Mouse (Mus musculus) left cerebral cortex, postnatal 14 days (tissue): ENCODE results near the gene Samd1. TPM values are rescaled to one million over a fixed set of nuclear protein-coding genes. Genes with fewer than 3 reads are reported as not detected.
A peak's percentile ranks its signal among the peaks of the same experiment; 100 is the strongest.
"Not testable (repeated sequence)": the region's sequence is repeated elsewhere in the genome, so short reads cannot be mapped to it uniquely, and the experiment has no call there.

Experiments used
- DNase-seq, 2 experiments: peaks; one replicate each; pipeline ENCODE4 v3.0.0; 2021 to 2022; ENCODE audit warnings: low spot score in 2 of 2, mixed read lengths in 1 of 2
- intact Hi-C: fragments of 180-260 bp; cut with DNase I; formaldehyde crosslinking; loops from one replicate; pipeline ENCODE4 v1.15.1; 2025
- total RNA-seq, 2 experiments: library from RNA; stranded (reverse); gene quantifications; 2 replicates each; pipeline ENCODE4 v1.2.3; 2021

Samd1 gene
- total RNA-seq, 2 experiments from 2014 or later = 51.3 to 52.0 TPM

DNA sequence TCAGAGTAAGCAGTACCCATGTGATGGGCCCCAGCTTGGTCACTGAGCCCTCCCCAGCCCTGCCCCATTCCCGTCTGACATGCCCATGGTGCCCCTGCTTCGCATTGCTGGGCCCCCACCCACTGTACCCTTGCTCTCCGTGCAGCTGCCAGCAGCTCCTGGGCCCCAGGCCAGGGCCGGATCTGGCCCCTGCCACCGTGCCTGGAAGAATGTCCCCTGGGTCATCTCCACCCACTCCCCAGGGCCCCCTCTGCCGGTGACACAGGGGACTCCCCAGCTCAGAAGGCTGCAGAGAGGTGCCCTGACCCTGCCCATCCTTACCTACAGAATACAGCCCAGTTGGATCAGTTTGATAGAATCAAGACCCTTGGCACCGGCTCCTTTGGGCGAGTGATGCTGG lies 16.6 kb upstream of the Samd1 start:
- no peak for DNase-seq
- intact Hi-C loops = loop anchor here (1.0 kb wide), 1 partner anchor 28 kb away; no protein-coding TSS in a partner anchor

DNA sequence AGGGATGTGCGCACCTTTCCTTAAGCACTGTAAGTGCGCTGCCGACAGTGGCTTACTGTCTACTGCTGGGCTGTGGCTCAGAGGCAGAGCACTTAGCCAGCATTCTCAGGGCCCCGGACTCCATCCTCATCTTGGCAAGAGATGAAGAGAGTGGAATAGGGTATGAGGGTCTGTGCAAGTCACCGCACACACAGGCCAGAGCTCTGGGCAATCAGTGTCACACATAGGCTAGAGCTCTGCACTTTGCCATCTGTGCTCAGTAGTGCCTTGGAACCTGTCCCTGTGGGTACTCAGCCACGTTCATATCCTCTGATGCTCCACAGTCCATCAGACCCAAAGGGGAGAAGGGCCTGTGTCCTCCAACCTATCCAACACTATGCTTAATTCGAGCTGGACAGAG lies 15.9 kb upstream of the Samd1 start:
- intact Hi-C loops = no loop called here
- no peak for DNase-seq

GRCm38 (mm10) chr8:83982449-83982848 lies 15.0 kb upstream of the Samd1 start:
- DNase-seq = no peak
- intact Hi-C loops = no loop called here

DNA sequence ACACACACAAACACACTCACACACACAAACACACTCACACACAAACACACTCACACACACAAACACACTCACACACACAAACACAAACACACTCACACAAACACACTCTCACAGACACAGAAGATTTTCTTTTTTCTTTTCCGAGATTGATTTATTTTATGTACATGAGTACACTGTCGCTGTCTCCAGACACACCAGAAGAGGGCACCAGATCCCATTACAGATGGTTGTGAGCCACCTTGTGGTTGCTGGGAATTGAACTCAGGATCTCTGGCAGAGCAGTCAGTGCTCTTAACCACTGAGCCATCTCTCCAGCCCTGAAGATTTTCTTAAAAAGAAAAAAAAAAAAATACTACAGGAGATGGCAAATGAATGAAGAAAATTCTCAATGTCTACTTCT lies 14.2 kb upstream of the Samd1 start:
- intact Hi-C loops = not testable (repeated sequence)

DNA sequence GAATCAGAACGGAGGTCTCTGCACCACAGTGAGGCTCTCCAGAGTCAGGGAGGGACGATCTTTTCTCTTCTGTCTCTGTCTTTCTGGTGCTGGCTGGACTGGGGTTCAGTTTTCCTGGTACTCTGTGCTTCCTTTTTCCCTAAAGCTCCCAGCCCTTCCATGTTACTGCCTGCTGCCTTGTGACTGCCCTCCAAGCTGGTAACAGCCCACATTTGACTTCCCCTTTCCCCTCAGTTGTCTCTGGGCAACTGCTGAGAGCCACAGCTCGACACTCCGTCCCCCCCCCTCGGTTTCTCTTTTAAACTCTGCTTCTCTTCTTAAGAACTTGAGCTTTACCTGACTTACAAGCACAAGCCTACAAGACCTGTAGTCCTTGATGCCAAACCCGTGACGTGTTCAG lies 8.2 kb upstream of the Samd1 start:
- intact Hi-C loops = no loop called here
- DNase-seq = no peak

More for the DNA sequence above, 14.2 kb upstream of the Samd1 start:
- DNase-seq = not testable (repeated sequence)

GRCm38 (mm10) chr8:83990170-83990569 lies 7.3 kb upstream of the Samd1 start:
- no peak for DNase-seq
- intact Hi-C loops = no loop called here

GRCm38 (mm10) chr8:83992488-83992887 lies 5.0 kb upstream of the Samd1 start:
- no peak for DNase-seq
- intact Hi-C loops = no loop called here

DNA sequence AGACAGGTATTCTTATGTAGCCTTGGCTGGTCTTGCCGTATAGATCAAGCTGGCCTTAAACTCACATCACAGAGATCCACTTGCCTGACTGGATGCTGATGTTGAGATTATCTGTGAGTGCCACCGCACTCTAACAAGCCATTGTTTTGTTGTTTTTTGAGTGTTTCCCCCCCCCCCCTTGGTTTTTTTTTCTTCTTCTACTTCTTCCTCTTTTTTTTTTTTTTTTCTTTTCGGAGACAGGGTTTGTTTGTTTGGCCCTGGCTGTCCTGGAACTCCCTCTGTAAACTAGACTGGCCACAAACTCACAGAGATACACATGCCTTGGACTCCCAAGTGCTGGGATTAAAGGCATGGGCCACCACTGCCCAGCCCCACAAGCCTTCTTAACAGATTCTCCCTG lies 3.4 kb upstream of the Samd1 start:
- intact Hi-C loops = no loop called here
- no peak for DNase-seq

GRCm38 (mm10) chr8:83995973-83996372 lies 1.5 kb upstream of the Samd1 start:
- DNase-seq = no peak
- intact Hi-C loops = no loop called here

DNA sequence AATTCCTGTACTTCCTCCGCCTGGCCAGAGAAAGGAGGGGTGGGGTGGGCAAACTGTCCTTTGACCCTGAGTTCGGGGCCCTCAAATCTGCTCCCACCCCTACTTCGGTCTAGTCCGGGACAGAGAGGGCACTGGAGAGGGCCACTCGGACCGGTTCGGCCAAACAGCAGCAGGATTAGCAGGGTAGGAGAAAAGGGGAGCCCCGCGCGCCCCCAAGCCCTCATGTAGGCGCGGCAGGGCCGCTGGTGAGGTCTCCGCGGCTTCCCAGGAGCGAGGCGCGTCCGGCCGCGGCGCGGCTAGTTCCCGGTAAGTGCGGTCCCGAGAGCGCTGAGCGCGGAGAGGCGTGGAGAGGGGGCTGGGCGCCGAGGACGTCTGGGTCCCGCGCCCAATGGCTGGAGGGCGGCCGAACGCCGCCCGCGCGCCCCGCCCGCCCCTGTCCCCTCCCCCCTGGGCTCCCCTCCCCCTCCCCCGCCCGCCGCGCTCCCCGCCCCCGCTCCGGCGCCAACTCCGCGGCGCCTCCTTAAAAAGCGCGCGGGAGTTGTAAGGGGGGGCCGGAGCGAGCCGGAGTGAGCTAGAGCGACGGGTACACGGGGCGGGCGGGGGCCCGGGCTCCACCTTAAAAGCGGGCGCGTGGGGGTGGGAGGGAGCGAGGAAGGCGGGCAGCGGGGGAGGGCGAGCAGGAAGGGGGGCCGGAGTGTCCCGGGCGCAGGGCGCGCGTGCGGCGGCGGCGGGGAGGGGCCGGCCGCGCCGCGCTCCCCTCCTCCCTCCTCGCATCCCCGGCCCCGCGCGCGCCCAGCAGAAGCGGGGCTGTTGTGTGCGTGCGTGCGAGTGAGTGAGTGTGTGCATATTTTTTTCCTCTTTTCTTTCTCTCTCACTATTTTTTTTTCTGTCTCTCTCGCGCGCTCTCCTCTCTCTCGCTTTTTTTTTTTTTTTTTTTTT lies 636 bp upstream of the Samd1 start:
- intact Hi-C loops = no loop called here
- DNase-seq = peak; percentile 73 to 76

DNA sequence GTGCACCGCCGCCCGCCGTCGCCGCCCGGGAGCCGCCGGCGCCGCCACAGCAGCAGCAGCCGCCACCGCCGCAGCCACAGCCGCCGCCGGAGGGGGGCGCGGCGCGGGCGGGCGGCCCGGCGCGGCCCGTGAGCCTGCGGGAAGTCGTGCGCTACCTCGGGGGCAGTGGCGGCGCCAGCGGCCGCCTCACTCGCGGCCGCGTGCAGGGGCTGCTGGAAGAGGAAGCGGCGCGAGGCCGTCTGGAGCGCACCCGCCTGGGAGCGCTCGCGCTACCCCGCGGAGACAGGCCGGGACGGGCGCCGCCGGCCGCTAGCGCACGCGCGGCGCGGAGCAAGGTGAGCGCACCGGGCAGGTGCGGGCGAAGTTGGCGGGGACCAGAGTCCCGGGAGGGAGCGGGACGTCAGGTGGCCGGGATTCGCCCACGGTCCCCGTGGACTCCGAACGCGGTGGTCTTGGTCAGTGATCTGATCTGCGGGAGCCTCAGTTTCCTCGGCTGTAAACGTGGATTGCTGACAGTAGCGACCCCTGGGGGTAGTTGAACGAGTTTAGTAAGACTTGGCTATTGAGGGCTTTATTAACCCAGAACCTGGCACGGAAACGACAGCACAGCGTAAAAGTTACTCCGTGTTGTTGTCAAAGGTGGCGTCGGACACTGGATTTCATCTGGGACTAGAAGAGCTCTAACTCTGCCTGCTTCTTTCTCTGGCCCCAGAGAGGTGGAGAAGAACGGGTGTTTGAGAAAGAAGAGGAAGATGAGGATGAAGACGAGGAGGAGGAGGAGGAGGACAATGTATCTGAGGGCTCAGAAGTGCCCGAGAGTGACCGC lies 972 bp downstream of the Samd1 start:
- peak in 1 of 2 experiments; percentile 56 for DNase-seq
- intact Hi-C loops = no loop called here

GRCm38 (mm10) chr8:83999057-83999705 lies 1.7 kb downstream of the Samd1 start:
- intact Hi-C loops = no loop called here
- no peak for DNase-seq

GRCm38 (mm10) chr8:83999825-84000224 lies 2.4 kb downstream of the Samd1 start:
- no peak for DNase-seq
- intact Hi-C loops = no loop called here

GRCm38 (mm10) chr8:84001281-84002000 lies 4.0 kb downstream of the Samd1 start, which contains the start of gene 1700067K01Rik:
Gene 1700067K01Rik (plus strand): TSS chr8:84001502.
- intact Hi-C loops = no loop called here
- DNase-seq = no peak

GRCm38 (mm10) chr8:84002957-84003611 lies 5.6 kb downstream of the Samd1 start:
- DNase-seq = no peak
- intact Hi-C loops = no loop called here

- intact Hi-C loops = no loop called here
- DNase-seq = no peak
Observed at GRCm38 (mm10) chr8:84003612-84004246, 6.3 kb downstream of the Samd1 start.

DNA sequence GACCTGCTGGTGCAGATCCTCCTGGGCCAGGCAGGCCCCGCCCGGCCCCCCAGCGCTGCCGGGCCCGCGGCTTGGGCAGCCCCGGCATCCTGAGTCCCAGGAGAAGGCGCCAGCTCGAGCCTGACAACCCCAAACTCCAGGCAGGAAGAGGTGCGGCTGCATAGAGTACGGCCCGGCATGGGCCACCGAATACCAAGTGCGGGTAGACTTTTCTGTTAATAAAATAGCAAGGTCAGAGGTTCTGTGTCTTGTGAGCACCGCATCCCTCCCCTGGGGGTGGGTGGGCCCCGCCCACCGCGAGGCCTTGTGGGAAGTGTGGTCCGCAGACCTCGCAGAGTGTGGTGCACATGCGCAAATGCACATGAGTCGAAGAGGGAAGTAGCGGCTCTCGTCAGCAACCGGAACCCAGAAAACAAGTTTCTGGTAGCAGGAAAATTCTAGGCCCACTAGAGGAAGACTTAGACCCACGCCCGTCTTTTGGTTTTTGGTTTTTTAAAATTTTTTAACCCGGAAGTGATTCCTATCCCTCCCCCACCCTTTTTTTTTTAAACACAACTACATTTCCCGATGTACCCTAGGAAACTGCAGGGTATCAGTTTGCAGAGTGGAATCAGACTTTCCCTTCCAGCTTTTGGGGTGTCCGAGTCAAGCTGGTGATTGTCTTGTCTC lies 7.2 kb downstream of the Samd1 start:
- intact Hi-C loops = no loop called here
- peak; percentile 91 to 92 for DNase-seq

GRCm38 (mm10) chr8:84005502-84005901 lies 8.0 kb downstream of the Samd1 start:
- DNase-seq, intact Hi-C loops: not testable (repeated sequence)
